ENCODE assay signal across 26 mouse cellular contexts in genomic region chr3:152202942-152203341, GRCm38 (mm10). TPM values are rescaled to one million over a fixed set of nuclear protein-coding genes. Genes with fewer than 3 reads are reported as not detected.
"Had no signal": no experiment of that assay in that cellular context is flagged by ENCODE, and none has a peak within 500 bp of the region (broad histone marks: within the 10 kb centered on the region; RNA-seq: fewer than 3 reads in every experiment).

No protein-coding gene starts in this region.

- H3K36me3 ChIP-seq: embryonic facial prominence, embryonic 12.5 days; embryonic facial prominence, embryonic 13.5 days; forebrain, embryonic 15.5 days had no signal

- H3K9ac ChIP-seq: embryonic facial prominence, embryonic 12.5 days; embryonic facial prominence, embryonic 13.5 days; embryonic facial prominence, embryonic 15.5 days; forebrain, embryonic 12.5 days; forebrain, embryonic 13.5 days; forebrain, embryonic 15.5 days; forebrain, postnatal 0 days had no signal

- H3K27ac ChIP-seq: embryonic facial prominence, embryonic 10.5 days; embryonic facial prominence, embryonic 12.5 days; embryonic facial prominence, embryonic 13.5 days; embryonic facial prominence, embryonic 15.5 days; forebrain, embryonic 10.5 days; forebrain, embryonic 12.5 days; forebrain, embryonic 13.5 days; forebrain, embryonic 15.5 days; gastrocnemius, adult 2 months; heart, adult 2 months; heart, embryonic 10.5 days had no signal

- DNase-seq: cerebellum, postnatal 10 days; cerebellum, postnatal 14 days; cerebellum, postnatal 25 days; cerebellum, postnatal 36 days; embryo, embryonic 11 days; forebrain, postnatal 0 days; gastrocnemius, adult 2 months; gastrocnemius, postnatal 10 days; gastrocnemius, postnatal 14 days; gastrocnemius, postnatal 25 days; gastrocnemius, postnatal 36 days; heart, adult 18-20 months; heart, adult 2 months had no signal

- H3K4me1 ChIP-seq: embryonic facial prominence, embryonic 10.5 days; embryonic facial prominence, embryonic 12.5 days; embryonic facial prominence, embryonic 13.5 days; embryonic facial prominence, embryonic 15.5 days; forebrain, embryonic 10.5 days; forebrain, embryonic 12.5 days; forebrain, embryonic 13.5 days; forebrain, embryonic 15.5 days; heart, embryonic 10.5 days had no signal

- ATAC-seq: forebrain, embryonic 13.5 days; forebrain, embryonic 14.5 days; forebrain, embryonic 15.5 days; forebrain, embryonic 16.5 days; forebrain, postnatal 0 days had no signal

- H3K4me3 ChIP-seq: embryonic facial prominence, embryonic 10.5 days; embryonic facial prominence, embryonic 12.5 days; embryonic facial prominence, embryonic 13.5 days; embryonic facial prominence, embryonic 15.5 days; erythroblast, embryonic 14.5 days; forebrain, embryonic 10.5 days; forebrain, embryonic 12.5 days; forebrain, embryonic 13.5 days; forebrain, embryonic 15.5 days; gastrocnemius, adult 2 months; heart, adult 2 months; heart, embryonic 10.5 days had no signal

- H3K27me3 ChIP-seq: embryonic facial prominence, embryonic 12.5 days; embryonic facial prominence, embryonic 13.5 days; embryonic facial prominence, embryonic 15.5 days; forebrain, embryonic 12.5 days; forebrain, embryonic 13.5 days; forebrain, embryonic 15.5 days had no signal

- H3K4me2 ChIP-seq: embryonic facial prominence, embryonic 12.5 days; embryonic facial prominence, embryonic 13.5 days; embryonic facial prominence, embryonic 15.5 days; forebrain, embryonic 12.5 days; forebrain, embryonic 13.5 days; forebrain, embryonic 15.5 days had no signal

- H3K9me3 ChIP-seq: embryonic facial prominence, embryonic 10.5 days; embryonic facial prominence, embryonic 12.5 days; embryonic facial prominence, embryonic 13.5 days; embryonic facial prominence, embryonic 15.5 days; forebrain, embryonic 10.5 days; forebrain, embryonic 12.5 days; forebrain, embryonic 13.5 days; forebrain, embryonic 15.5 days; heart, embryonic 10.5 days had no signal

RNA-seq across cellular contexts. Expression of gene Gipc2, which starts 36.9 kb away (rescaled TPM):
- total RNA-seq: granulocyte monocyte progenitor cell, adult 5-6 weeks had no signal
- polyA plus RNA-seq: erythroblast, embryonic 14.5 days had no signal
